Mouse (Mus musculus): Measurements from ENCODE around the gene Tnnc2. TPM values are rescaled to one million over a fixed set of nuclear protein-coding genes. Genes with fewer than 3 reads are reported as not detected.

The Tnnc2 gene
- polyA plus RNA-seq, 1 experiment from 2014 or later = 8.1 TPM

DNA sequence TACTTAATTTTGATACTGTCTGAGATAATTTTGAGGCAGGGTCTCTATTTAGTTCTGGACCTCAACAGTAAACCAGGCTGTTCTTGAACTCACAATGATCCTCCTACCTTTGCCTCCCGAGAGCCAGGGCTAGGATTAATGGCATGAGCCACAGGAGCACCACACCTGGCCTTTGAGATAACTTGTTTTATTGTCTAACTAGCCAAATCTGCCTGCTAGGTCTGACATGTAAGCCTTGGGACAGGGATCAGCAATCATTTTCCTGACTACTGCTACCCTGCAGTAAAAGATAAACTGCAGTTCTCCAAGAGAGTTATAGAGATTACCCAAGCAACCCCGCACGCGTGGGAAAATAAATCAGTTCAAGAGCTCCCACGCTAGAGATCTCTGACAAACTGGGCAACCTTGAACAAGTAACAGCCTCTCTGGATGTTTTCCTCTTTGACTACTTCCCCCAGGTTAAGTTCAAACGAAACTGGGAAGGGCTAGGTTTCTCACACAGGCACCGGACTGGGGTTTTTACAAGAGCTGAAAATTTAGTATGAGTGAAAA, 5.2 kb upstream of the Tnnc2 start:
- no peaks in the 10 kb centered on the region for H3K9me3 ChIP-seq
- H3K4me2 ChIP-seq = peak overlapping the region; percentile 84
- H3K4me3 ChIP-seq (replicated peaks) = peak overlapping the region; percentile 68
- ATAC-seq (ENCODE audit: insufficient read depth, low FRiP score, low read depth) = no peak
- peak overlapping the region; percentile 94 for H3K27ac ChIP-seq
- peaks cover 21% of the 10 kb centered on the region; the same call in 1 of the 2 replicates for H3K4me1 ChIP-seq
- H3K9ac ChIP-seq = peak overlapping the region; percentile 73; the same call in 1 of the 2 replicates
- under 1% methylated on average over 7 of the region's 7 CpGs for WGBS
- H3K27me3 ChIP-seq (replicated peaks) = no peaks in the 10 kb centered on the region
- no peaks in the 10 kb centered on the region for H3K36me3 ChIP-seq

DNA sequence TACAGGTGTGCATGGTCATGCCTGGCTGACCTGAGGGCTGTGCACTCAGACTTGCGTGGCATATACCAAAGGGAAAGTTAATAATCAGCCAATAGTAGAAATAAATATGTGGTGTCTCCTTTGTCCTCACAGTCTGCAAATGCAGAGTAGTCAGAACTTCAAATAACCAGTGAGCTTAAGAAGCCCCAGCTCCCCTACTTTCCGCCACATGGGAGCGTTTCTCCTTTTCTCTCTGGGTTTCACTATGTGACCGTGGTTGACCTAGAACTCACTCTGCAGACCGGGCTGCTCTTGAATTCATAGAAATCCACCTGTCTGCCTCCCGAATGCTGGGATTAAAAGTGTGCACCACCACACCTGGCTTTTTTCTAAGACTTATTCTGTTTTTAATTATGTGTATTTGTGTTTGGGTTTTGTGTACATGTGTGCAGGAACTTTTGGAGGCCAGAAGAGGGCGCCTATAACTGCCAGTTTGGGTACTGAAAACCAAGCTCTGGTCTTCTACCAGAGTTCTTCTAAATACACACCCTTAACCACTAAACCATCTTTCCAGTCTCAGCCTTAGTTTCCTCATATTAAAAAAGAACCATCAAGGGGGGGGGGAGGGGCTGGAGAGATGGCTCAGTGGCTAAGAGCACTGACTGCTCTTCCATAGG, 4.3 kb upstream of the Tnnc2 start:
- ATAC-seq (ENCODE audit: insufficient read depth, low FRiP score, low read depth) = no peak
- Histone ChIP-seq H3K4me1 (peaks cover 21% of the 10 kb centered on the region; the same call in 1 of the 2 replicates), H3K4me2 (no peak overlapping the region), H3K9me3 (no peaks in the 10 kb centered on the region), H3K36me3 (no peaks in the 10 kb centered on the region), H3K27me3 (replicated peaks) (no peaks in the 10 kb centered on the region), H3K4me3 (replicated peaks) (no peak overlapping the region), H3K9ac (no peak overlapping the region), H3K27ac (no peak overlapping the region)
- WGBS = 74% methylated on average over 7 of the region's 7 CpGs

DNA sequence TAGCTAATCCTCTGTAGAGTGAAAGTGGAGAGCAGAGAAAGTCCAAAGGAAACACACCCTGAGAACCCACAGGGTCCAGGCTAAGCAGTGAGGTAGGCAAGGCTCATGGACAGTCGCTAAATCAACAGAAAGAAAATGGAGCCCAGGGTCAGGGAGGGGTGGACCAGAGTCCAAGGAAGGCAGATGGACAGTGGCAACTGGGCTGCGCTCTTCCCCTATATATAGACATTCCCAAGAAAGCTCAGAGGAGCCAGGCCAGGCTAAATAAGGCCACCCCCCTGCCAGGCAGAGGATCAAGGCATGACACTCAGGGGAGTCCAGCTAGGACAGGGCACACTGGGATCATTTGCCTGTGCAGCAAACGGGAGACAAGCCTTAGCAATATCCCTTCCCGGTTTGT, 2.1 kb upstream of the Tnnc2 start:
- H3K36me3 ChIP-seq = no peaks in the 10 kb centered on the region
- H3K4me1 ChIP-seq = peaks cover 9% of the 10 kb centered on the region; the same call in 1 of the 2 replicates
- H3K4me2 ChIP-seq = no peak overlapping the region
- no peak overlapping the region for H3K9ac ChIP-seq
- 67% methylated on average over 4 of the region's 4 CpGs for WGBS
- no peak overlapping the region for H3K4me3 ChIP-seq (replicated peaks)
- H3K9me3 ChIP-seq = no peaks in the 10 kb centered on the region
- no peak overlapping the region for H3K27ac ChIP-seq
- ATAC-seq (ENCODE audit: insufficient read depth, low FRiP score, low read depth) = no peak
- H3K27me3 ChIP-seq (replicated peaks) = no peaks in the 10 kb centered on the region

DNA sequence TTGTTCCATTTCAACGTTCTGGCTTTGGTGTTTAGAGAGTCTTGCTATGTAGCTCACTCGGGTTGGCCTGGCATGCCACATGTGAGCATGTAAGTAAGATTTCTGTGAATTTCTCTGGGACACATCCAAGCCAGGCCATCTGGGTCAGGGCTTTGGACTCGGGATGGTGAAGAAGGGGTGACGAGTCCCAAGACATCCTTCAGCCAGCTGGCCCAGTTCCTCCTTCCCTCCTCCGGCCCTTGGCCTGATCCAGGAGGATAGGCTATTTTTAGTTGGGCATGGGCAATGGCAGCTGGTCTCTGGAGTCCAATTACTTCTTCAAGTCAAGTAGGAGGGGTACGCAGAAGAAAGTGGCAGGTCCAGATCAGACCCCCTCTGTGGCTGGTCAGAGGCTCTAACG, 958 bp downstream of the Tnnc2 start:
- H3K9ac ChIP-seq = no peak overlapping the region
- no peaks in the 10 kb centered on the region for H3K36me3 ChIP-seq
- H3K4me2 ChIP-seq = no peak overlapping the region
- H3K27ac ChIP-seq = no peak overlapping the region
- no peak for ATAC-seq (ENCODE audit: insufficient read depth, low FRiP score, low read depth)
- no peaks in the 10 kb centered on the region for H3K27me3 ChIP-seq (replicated peaks)
- no peaks in the 10 kb centered on the region for H3K4me1 ChIP-seq
- H3K4me3 ChIP-seq (replicated peaks) = no peak overlapping the region
- 81% methylated on average over 7 of the region's 7 CpGs for WGBS
- no peaks in the 10 kb centered on the region for H3K9me3 ChIP-seq

DNA sequence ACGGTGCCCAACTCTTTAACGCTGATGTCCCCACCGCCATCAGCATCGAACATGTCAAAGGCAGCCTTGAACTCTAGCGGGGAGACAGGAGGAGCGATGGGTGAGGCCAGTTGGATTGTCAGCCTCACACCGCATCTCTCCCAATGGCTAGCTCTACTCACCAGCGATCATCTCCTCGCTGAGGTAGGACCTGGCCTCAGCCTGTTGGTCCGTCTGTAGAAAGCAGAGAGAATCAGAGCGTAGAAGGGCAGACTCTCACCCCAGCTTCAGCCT, 1.8 kb downstream of the Tnnc2 start:
- Histone ChIP-seq H3K9me3 (no peaks in the 10 kb centered on the region), H3K4me3 (replicated peaks) (no peak overlapping the region), H3K36me3 (no peaks in the 10 kb centered on the region), H3K27me3 (replicated peaks) (no peaks in the 10 kb centered on the region), H3K27ac (no peak overlapping the region), H3K4me2 (no peak overlapping the region), H3K4me1 (no peaks in the 10 kb centered on the region), H3K9ac (no peak overlapping the region)
- 90% methylated on average over 11 of the region's 11 CpGs for WGBS
- no peak for ATAC-seq (ENCODE audit: insufficient read depth, low FRiP score, low read depth)

DNA sequence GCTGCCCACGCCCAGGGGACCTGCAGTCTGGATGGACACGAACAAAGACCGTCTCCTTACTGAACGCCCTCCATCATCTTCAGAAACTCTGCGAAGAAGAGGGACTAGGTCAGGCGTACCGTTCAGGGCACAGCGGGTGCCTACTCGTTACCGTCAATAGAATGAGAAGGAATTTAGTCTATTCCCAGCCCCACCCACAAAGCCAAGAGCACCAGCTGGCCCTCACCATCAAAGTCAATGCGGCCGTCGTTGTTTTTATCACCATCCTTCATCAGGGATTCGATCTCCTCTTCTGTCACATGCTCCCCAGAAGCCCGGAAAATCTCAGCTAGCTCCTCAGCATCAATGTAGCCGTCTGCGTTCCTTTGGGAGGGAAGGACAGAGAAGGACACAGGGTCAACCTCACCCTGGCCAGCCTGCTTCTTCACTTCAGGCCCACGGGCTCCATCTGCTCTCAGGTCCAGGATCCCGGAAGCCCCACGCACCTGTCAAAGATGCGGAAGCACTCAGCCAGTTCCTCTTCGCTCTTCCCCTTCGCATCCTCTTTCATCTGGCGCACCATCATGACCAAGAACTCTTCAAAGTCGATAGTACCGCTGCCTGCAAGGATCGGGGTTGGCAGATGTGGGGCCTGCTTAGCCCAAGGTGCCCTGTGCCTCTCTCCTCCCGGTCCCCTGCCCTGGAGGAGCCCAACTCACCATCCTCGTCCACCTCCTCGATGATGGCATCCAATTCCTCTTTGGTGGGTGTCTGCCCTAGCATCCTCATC, 2.3 kb downstream of the Tnnc2 start:
- ATAC-seq (ENCODE audit: insufficient read depth, low FRiP score, low read depth) = no peak
- Histone ChIP-seq H3K4me3 (replicated peaks) (no peak overlapping the region), H3K36me3 (no peaks in the 10 kb centered on the region), H3K4me2 (no peak overlapping the region), H3K9me3 (no peaks in the 10 kb centered on the region), H3K27ac (no peak overlapping the region), H3K4me1 (no peaks in the 10 kb centered on the region), H3K9ac (no peak overlapping the region), H3K27me3 (replicated peaks) (no peaks in the 10 kb centered on the region)
- 79% methylated on average over 30 of the region's 30 CpGs for WGBS

DNA sequence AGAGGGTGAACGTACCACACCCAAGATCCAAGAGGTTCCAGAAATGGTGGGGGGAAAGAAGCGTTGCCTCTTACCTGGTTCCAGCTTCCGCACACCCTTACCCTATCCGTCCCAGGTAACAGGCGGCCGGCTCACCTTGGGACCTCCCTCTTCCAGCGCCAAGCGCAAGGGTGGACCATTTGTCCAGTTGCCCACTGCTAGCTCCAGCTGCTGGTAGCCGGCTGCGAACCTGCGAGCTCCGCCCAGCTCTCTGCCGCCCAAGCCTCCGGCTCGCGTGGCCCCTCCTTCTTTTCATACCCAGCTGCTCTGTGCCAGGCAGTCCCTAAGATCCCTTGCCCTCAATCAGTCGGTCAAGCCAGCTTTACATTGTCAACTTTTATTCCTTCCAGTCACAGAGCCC, 3.0 kb downstream of the Tnnc2 start:
- H3K4me1 ChIP-seq = no peaks in the 10 kb centered on the region
- H3K4me2 ChIP-seq = no peak overlapping the region
- no peaks in the 10 kb centered on the region for H3K36me3 ChIP-seq
- no peak overlapping the region for H3K4me3 ChIP-seq (replicated peaks)
- no peaks in the 10 kb centered on the region for H3K9me3 ChIP-seq
- 57% methylated on average over 17 of the region's 17 CpGs for WGBS
- no peak for ATAC-seq (ENCODE audit: insufficient read depth, low FRiP score, low read depth)
- H3K9ac ChIP-seq = no peak overlapping the region
- no peaks in the 10 kb centered on the region for H3K27me3 ChIP-seq (replicated peaks)
- H3K27ac ChIP-seq = no peak overlapping the region

DNA sequence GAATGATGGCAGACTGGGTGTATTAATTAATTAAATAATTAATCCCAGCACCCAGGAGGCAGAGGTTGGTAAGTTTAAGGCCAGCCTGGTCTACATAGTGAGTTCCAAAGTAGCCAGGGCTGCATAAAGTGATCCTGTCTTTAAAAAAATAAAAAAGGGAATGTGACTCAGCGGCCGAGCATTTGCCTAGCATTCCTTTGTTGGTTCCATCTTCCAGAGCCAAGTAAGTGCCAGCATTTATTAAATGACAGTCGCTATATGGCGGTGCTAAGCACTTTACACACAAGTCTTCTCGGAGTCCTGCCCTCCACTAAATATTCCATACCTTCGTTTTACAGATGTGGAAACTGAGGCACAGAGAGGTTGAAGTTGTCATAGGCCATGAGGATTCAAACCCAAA, 3.6 kb downstream of the Tnnc2 start:
- Histone ChIP-seq H3K4me1 (peaks cover 4% of the 10 kb centered on the region), H3K36me3 (no peaks in the 10 kb centered on the region), H3K9ac (no peak overlapping the region), H3K4me3 (replicated peaks) (no peak overlapping the region), H3K27me3 (replicated peaks) (no peaks in the 10 kb centered on the region), H3K27ac (no peak overlapping the region), H3K4me2 (no peak overlapping the region), H3K9me3 (no peaks in the 10 kb centered on the region)
- no peak for ATAC-seq (ENCODE audit: insufficient read depth, low FRiP score, low read depth)
- 78% methylated on average over 6 of the region's 6 CpGs for WGBS

DNA sequence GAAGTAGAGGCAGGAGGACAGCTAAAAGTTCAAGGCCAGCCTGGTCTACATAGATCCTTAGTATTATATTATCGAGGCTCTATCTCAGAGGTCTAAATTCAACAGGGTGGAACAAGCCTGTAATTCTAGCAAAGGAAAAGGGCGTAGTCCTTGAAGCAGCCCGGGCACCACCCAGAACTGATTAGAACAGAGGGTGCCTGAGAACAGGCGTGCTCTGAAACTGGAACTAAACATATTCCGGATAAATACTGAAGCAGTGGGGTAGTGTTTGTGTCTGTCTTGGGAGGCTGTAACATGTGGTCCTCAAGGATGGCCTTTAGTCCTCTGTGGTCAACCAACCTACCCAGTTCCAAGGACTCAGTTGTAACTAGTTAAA, 5.8 kb downstream of the Tnnc2 start:
- Histone ChIP-seq H3K4me2 (no peak overlapping the region), H3K36me3 (no peaks in the 10 kb centered on the region), H3K9me3 (no peaks in the 10 kb centered on the region), H3K4me3 (replicated peaks) (no peak overlapping the region), H3K9ac (no peak overlapping the region), H3K4me1 (peaks cover 13% of the 10 kb centered on the region), H3K27ac (peak overlapping the region; percentile 8; the same call in 1 of the 2 replicates), H3K27me3 (replicated peaks) (no peaks in the 10 kb centered on the region)
- WGBS = 67% methylated on average over 5 of the region's 5 CpGs
- ATAC-seq (ENCODE audit: insufficient read depth, low FRiP score, low read depth) = no peak

DNA sequence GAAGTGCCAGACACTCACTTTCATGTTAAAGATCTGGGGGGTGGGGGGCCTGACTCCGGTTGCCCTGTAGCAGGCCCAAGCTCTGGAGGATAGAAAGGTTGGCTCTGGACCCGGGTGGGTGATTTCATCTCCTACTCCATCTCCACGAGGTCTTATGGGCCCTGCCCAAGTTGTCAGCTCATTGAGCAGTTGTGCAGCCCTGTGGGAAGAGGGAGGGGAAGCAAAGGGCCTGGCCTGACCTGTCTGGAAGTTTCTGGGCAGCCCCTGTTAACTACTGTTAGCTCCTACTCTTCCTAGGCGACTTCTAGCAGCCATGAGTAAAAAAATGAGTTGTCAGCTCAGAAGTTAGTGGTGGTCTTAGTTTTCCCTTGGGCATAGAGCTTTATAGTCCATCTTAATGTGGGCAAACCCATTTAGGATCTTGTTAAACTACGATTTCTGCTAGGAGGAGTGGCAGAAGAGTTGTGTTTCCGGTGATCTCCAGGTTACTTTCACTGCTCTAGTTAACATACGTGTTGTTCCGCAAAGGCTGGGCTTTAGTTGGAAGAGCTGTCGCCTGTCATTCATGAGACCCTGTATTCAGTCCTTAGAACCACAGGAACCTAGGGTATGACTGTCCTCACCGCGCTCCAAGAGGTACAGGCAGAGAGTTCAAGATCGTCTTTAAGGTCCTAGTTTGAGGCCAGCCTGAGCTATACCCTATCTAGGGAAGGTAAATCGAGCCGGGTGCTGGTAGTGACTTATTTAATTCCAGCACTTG, 6.4 kb downstream of the Tnnc2 start:
- Histone ChIP-seq H3K9me3 (no peaks in the 10 kb centered on the region), H3K27me3 (replicated peaks) (no peaks in the 10 kb centered on the region), H3K4me2 (no peak overlapping the region), H3K36me3 (no peaks in the 10 kb centered on the region), H3K27ac (peak overlapping the region; percentile 28), H3K4me1 (peaks cover 13% of the 10 kb centered on the region), H3K9ac (no peak overlapping the region), H3K4me3 (replicated peaks) (no peak overlapping the region)
- 78% methylated on average over 14 of the region's 14 CpGs for WGBS
- ATAC-seq (ENCODE audit: insufficient read depth, low FRiP score, low read depth) = no peak

DNA sequence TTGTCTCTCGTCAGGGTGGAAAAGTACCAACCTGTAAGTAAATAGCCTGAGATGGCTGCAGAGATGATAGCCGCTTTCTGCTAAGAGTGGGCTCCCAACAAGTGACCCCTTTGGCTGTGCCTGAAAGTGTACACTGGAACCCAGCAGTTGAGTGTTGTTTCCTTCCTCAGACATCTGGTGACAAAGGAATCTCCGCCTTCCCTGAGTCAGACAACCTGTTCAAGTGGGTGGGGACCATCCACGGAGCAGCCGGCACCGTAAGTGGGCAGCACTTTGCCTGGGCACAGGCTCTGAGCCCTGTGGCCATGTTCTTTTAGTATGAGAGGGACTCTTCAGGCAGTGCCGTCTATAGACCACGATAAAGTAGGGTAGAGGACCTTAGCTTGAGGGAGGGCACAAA, 8.6 kb downstream of the Tnnc2 start:
- 63% methylated on average over 8 of the region's 8 CpGs for WGBS
- Histone ChIP-seq H3K27me3 (replicated peaks) (no peaks in the 10 kb centered on the region), H3K36me3 (peaks cover 9% of the 10 kb centered on the region; the same call in 1 of the 2 replicates), H3K4me1 (peaks cover 13% of the 10 kb centered on the region), H3K9ac (0 out of 2 replicates have a peak overlapping the region, but pooled peaks have one; percentile 85), H3K4me3 (replicated peaks) (peak overlapping the region; percentile 97), H3K27ac (no peak overlapping the region), H3K4me2 (peak overlapping the region; percentile 88), H3K9me3 (no peaks in the 10 kb centered on the region)
- no peak for ATAC-seq (ENCODE audit: insufficient read depth, low FRiP score, low read depth)

DNA sequence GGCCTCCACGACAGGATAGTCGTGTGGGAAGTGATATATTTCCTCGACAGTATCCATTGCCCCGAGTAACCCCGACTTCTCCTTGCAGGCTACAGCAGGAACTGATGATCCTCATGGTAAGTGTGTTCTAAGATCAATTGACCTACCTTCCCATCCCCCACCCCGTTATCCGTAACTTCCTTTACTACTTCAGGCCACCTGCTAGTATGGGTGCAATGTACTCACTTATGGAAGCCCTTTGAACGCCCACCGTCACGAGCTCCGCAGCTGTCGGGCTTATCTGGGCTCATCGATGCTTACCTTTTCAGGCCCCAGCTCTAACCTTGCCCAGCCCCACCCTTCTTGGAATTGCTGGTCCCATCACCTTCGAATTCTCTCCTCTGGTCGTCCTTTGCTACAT, 9.5 kb downstream of the Tnnc2 start:
- Histone ChIP-seq H3K4me3 (replicated peaks) (peak overlapping the region; percentile 97), H3K27ac (peak overlapping the region; percentile 65), H3K36me3 (peaks cover 16% of the 10 kb centered on the region), H3K27me3 (replicated peaks) (no peaks in the 10 kb centered on the region), H3K4me2 (peak overlapping the region; percentile 88), H3K9me3 (no peaks in the 10 kb centered on the region), H3K4me1 (peaks cover 13% of the 10 kb centered on the region), H3K9ac (peak overlapping the region; percentile 85)
- under 1% methylated on average over 15 of the region's 15 CpGs for WGBS
- no peak for ATAC-seq (ENCODE audit: insufficient read depth, low FRiP score, low read depth)
